Mouse (Mus musculus): ENCODE measurements around the gene Fblim1.

GRCm38 (mm10) chr4:141627502-141627901, 21.6 kb upstream of the Fblim1 start:
- TF ChIP-seq CTCF (IDR thresholded peaks at IDR 0.05; ENCODE audit: low read depth) (no peak), EP300 (IDR thresholded peaks at IDR 0.05; ENCODE audit: low read depth) (no peak)

Measured in heart, postnatal 0 days (tissue).